Mouse (Mus musculus) lung, adult 2 months (tissue): Measurements from ENCODE around the gene Atxn2l. TPM values are rescaled to one million over a fixed set of nuclear protein-coding genes. Genes with fewer than 3 reads are reported as not detected.
"Not testable (repeated sequence)": the region's sequence is repeated elsewhere in the genome, so short reads cannot be mapped to it uniquely, and the experiment has no call there.

Source experiments
- DNase-seq: peaks from one replicate; pipeline ENCODE4 v3.0.0; 2022
- H3K4me1 ChIP-seq: fragments of 200-500 bp; 2 replicates; pipeline ENCODE4 v1.6.1; 2011; ENCODE audit warnings: low read length; ENCODE audit not compliant: control insufficient read depth, insufficient read depth
- H3K4me3 ChIP-seq: fragments of 200-500 bp; replicated peaks from 2 replicates; pipeline ENCODE3; 2011; ENCODE audit warnings: low read depth, mild to moderate bottlenecking, control low read depth, low read length; ENCODE audit errors: extremely low read depth
- CTCF ChIP-seq: fragments of 200-500 bp; IDR thresholded peaks from 2 replicates; pipeline ENCODE4 v1.5.1; 2011; ENCODE audit warnings: mild to moderate bottlenecking, low read length, control low read depth; ENCODE audit not compliant: insufficient read depth
- POLR2A ChIP-seq: fragments of 200-500 bp; IDR thresholded peaks from 2 replicates; pipeline ENCODE4 v1.6.1; 2011; ENCODE audit warnings: low read depth, mild to moderate bottlenecking, control low read depth, low read length, borderline replicate concordance; ENCODE audit errors: extremely low read depth
- WGBS: fragments of 180-500 bp; shearing (Covaris S2); methylation state at CpG from one replicate; pipeline ENCODE4 v1.1.7; 2018; 5-methylcytosine and 5-hydroxymethylcytosine counted together
- polyA plus RNA-seq: library from polyadenylated mRNA; depleted of rRNA; stranded (reverse); fragments of >200 nt; gene quantifications from 2 replicates; pipeline ENCODE4 v1.2.3, GENCODE M21; 2012

The Atxn2l gene
- polyA plus RNA-seq, 1 experiment, result 152 TPM

DNA sequence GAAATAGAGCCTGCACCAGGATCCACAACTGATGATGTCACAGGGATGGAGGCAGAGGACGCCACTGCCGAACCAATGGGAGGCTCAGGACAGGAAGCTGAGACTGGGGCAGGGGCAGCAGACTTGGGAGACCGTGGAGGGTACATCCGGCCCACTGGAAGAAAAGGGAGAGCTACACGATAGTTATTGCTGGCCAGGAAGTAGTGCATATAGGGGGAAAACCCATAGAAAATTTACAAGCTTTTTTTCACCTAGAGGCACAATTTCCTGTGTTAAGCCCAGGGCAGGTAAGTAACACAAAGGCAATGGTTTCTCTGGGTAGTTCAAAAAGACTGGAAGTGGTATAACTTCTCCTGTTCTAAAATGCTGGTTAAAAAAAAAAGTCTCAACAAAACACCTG, 6.8 kb downstream of the Atxn2l start:
- Histone ChIP-seq H3K4me1 (0 out of 2 replicates have a peak, but pooled peaks cover 3% of the 10 kb centered on the region), H3K4me3 (no peak overlapping the region)
- DNase-seq, result no peak
- 73% methylated on average over 5 of the region's 5 CpGs for WGBS
- TF ChIP-seq CTCF, result no peak
- TF ChIP-seq POLR2A, result no peak

- no peak for DNase-seq
- Histone ChIP-seq H3K4me3 (no peak overlapping the region), H3K4me1 (no peaks in the 10 kb centered on the region)
- 89% methylated on average over 6 of the region's 6 CpGs for WGBS
- no peak for TF ChIP-seq CTCF
- no peak for TF ChIP-seq POLR2A
These were observed 9.1 kb downstream of the Atxn2l start for GRCm38 (mm10) chr7:126494120-126494519.

DNA sequence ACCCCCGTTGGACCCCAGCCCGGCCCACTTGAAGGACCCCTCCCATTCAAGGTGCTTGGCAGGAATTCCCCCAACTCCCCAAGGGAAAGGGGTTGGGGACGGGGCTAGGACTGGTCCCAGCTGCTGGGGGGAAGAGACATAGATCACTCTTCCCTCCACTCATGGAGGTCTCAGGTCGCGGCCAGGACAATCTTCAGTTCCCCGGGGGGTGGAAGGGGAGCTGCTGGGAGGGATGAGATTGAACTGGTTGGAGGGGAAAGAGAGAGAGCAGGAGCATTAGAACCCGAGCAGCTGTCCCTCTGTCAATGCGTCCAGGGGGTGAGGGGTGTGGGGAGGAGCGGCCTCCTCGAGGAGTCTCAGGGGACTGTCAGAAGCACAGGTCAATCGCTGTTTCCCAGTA, 11.3 kb downstream of the Atxn2l start:
- TF ChIP-seq CTCF (no peak), POLR2A (no peak)

DNA sequence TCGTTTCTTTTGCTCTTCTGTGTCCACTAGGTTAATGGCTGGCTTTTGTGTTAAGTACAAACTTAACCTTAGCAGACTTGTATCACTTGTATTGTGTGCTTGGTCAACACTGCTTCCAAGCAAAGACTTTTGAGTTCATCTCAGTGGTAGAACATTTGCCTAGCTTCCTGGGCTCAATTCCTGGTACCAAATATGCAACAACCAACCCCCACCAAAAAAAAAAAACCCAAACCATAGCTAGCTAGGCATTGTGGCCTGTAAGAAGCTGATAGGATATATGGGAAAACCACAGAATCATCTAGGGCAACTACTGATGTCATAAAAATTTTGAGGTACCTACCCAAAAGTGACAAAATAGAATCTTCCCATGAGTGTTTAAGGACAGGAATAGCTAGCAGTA, 12.2 kb downstream of the Atxn2l start:
- no peak for DNase-seq
- Histone ChIP-seq H3K4me1 (no peaks in the 10 kb centered on the region), H3K4me3 (no peak overlapping the region)
- WGBS, result 70% methylated on average over 1 of the region's 1 CpGs
- TF ChIP-seq POLR2A (no peak), CTCF (no peak)

More for the DNA sequence above, 11.3 kb downstream of the Atxn2l start:
- no peak for DNase-seq
- WGBS, result 60% methylated on average over 11 of the region's 11 CpGs
- no peaks in the 10 kb centered on the region for H3K4me1 ChIP-seq
- H3K4me3 ChIP-seq, result no peak overlapping the region

- not testable (repeated sequence) for DNase-seq
- peak overlapping the region; percentile 81 for H3K4me3 ChIP-seq
- 8% methylated on average over 25 of the region's 25 CpGs for WGBS
These were observed 15.4 kb downstream of the Atxn2l start for GRCm38 (mm10) chr7:126487617-126488385.

DNA sequence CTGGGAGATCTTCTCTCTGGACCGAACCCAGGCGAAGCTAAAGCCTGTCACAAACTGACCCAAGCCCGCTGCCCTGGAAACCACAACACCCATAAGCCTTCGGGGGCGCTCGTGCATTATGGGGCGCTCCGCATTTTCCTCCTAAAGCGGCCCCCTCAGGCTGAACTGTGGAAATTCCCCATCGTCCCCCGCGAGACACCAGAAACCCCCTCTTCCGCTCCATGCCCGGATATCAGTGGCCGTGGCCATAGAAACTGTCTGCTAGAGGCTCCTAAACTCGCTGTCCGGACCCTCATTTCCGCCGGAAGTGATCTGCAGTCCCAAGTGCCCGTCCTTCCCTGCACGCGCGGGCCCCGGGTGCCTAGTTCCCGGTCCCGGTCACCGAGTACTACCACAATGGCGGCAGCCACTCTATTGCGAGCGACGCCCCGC, 16.2 kb downstream of the Atxn2l start, which contains the start of gene Tufm:
Gene Tufm (plus strand): TSS at position 310 of the 432 bp plus-strand sequence.
- peak within 1 kb of the TSS; percentile 81 for H3K4me3 ChIP-seq
- TF ChIP-seq CTCF (no peak), POLR2A (peak; percentile 10; the same call in 1 of the 2 replicates)
- DNase-seq, result peak; percentile 89
- no peaks in the 10 kb centered on the region for H3K4me1 ChIP-seq
- under 1% methylated on average over 32 of the region's 32 CpGs for WGBS

More at GRCm38 (mm10) chr7:126487617-126488385, 15.4 kb downstream of the Atxn2l start:
- H3K4me1 ChIP-seq, result not testable (repeated sequence)

DNA sequence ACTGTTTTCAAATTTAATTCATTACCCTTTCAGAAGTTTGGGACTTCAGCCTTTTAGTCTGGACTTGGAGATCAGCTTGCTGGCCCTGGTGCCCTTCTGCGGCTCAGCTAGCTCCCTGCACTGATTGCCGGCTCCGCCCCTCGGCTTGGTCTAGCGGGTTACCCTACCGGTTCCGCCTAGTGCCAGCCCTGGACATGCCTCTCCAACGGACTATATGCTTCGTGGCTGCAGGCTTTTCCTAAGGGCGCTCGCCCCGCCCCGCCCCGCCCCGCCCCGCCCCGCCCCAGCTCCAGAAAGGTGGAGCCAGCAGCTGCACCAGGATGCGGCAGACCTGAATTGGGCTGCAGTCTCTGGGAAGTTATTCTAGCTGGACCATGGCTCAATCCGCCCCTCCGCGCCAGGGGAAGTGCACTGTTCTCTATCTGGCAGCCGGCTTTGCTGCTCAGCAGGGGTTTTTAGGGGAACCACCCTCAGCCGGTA, 20.8 kb downstream of the Atxn2l start:
- Histone ChIP-seq H3K4me3 (peak overlapping the region; percentile 47), H3K4me1 (no peaks in the 10 kb centered on the region)
- TF ChIP-seq CTCF, result no peak
- TF ChIP-seq POLR2A, result peak; percentile 46; the same call in 1 of the 2 replicates
- peak; percentile 76 for DNase-seq
- under 1% methylated on average over 23 of the region's 23 CpGs for WGBS

DNA sequence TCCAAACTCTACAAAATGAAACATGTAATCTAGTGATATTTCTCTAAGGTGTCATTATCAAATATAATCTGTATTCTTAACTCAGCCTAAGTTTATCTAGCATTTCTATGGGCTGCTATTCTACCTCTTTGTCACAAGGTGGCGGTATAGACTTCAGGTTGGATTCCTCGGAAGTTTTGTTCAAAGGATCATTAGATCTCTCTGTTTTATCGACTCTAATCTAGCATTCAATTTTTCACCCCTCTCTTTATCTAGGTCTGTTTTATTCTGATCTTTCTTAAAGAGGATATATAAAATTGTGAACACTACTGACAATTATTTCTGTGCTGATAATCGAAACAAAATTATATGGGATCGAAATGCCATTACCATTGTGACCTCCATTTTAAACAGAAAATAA, 21.5 kb downstream of the Atxn2l start:
- Histone ChIP-seq H3K4me1 (no peaks in the 10 kb centered on the region), H3K4me3 (peak overlapping the region; percentile 50)
- WGBS, result 18% methylated on average over 5 of the region's 5 CpGs
- no peak for DNase-seq
- TF ChIP-seq CTCF, result peak; percentile 20; the same call in 1 of the 2 replicates
- TF ChIP-seq POLR2A, result no peak

- Histone ChIP-seq H3K4me3 (peak within 1 kb of the TSS; percentile 85), H3K4me1 (peaks cover 6% of the 10 kb centered on the region)
- DNase-seq, result peak; percentile 84
- WGBS, result under 1% methylated on average over 53 of the region's 53 CpGs
- TF ChIP-seq POLR2A (peak; percentile 86), CTCF (peak; percentile 35; the same call in 1 of the 2 replicates)
These were observed 28.1 kb downstream of the Atxn2l start, which contains the start of gene Sh2b1 for GRCm38 (mm10) chr7:126474993-126475581. Sh2b1 (minus strand) TSS chr7:126475424.
